Mouse (Mus musculus): Measurements from ENCODE around the gene Nanos2. TPM values are rescaled to one million over a fixed set of nuclear protein-coding genes. Genes with fewer than 3 reads are reported as not detected.

Nanos2 gene
- not detected in 2 replicates for polyA plus RNA-seq (2015; fragmentation: Nextera tagmentation; extraction: Ambion mirVana)

DNA sequence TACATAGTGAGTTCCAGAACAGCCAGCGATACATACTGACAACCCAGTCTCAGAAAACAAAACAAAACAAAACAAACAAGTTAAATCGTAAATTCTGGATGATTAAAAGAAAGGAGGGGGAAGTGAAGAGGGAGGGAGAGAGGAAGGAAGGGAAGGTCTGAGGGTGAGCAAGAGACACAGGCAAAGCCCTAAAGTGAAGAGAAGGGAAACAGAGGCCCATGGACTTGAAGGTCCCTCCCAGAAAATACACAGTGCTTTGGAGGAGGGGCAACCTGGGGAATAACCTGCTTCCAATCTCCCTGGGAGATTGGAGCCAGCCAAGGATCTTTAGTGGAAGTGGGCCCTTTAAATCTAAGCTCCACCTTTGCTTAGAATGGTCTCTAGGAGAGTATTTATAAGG is at the start of gene Nanos2:
Gene Nanos2, plus strand, starts transcription at position 301 of the 400 bp plus-strand sequence.
- no peak within 1 kb of the TSS for H3K9ac ChIP-seq
- no peaks in the 10 kb centered on the region for H3K36me3 ChIP-seq
- no peak for ATAC-seq (ENCODE audit: low FRiP score, low read depth)
- WGBS = 56% methylated on average over 2 of the region's 2 CpGs
- H3K27me3 ChIP-seq = peaks cover 18% of the 10 kb centered on the region
- no peak within 1 kb of the TSS for H3K4me2 ChIP-seq (replicated peaks)
- H3K27ac ChIP-seq = no peak within 1 kb of the TSS
- H3K4me1 ChIP-seq = peaks cover 11% of the 10 kb centered on the region
- H3K4me3 ChIP-seq = no peak within 1 kb of the TSS
- no peaks in the 10 kb centered on the region for H3K9me3 ChIP-seq

- no peaks in the 10 kb centered on the region for H3K9me3 ChIP-seq
- no peak overlapping the region for H3K4me3 ChIP-seq
- no peak overlapping the region for H3K27ac ChIP-seq
- no peak overlapping the region for H3K4me2 ChIP-seq (replicated peaks)
- H3K9ac ChIP-seq = no peak overlapping the region
- H3K27me3 ChIP-seq = peaks cover 6% of the 10 kb centered on the region; the same call in 1 of the 2 replicates
- WGBS = 38% methylated on average over 1 of the region's 1 CpGs
- no peaks in the 10 kb centered on the region for H3K36me3 ChIP-seq
- no peaks in the 10 kb centered on the region for H3K4me1 ChIP-seq
- ATAC-seq (ENCODE audit: low FRiP score, low read depth) = no peak
Measured at GRCm38 (mm10) chr7:18942376-18942775, 44.8 kb upstream of the Nanos2 start.

DNA sequence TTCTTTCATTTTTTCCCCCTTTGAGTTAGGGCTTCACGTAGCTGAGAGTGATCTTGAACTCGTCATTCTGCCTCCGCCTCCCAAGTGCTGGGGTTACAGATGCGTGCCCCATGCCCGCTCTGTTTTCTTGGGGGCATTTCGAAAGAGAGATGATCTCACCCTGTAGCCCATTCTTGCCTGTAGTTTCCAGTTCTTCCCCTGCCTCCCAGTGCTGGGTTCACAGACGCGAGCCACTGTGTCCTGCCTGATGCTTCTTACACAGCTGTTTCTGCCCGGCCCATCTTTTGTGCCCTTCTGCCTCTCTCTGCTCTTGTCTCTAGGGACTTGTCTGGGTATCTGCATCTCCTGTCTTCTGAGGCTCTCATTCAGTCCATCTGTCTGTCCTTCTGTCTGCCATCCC is 44.4 kb upstream of the Nanos2 start:
- 50% methylated on average over 9 of the region's 9 CpGs for WGBS
- H3K4me1 ChIP-seq = no peaks in the 10 kb centered on the region
- no peak overlapping the region for H3K4me3 ChIP-seq
- H3K27me3 ChIP-seq = peaks cover 6% of the 10 kb centered on the region; the same call in 1 of the 2 replicates
- no peak overlapping the region for H3K27ac ChIP-seq
- H3K9ac ChIP-seq = no peak overlapping the region
- H3K36me3 ChIP-seq = no peaks in the 10 kb centered on the region
- no peak for ATAC-seq (ENCODE audit: low FRiP score, low read depth)
- H3K4me2 ChIP-seq (replicated peaks) = no peak overlapping the region
- no peaks in the 10 kb centered on the region for H3K9me3 ChIP-seq

GRCm38 (mm10) chr7:18948151-18948550 is 39.0 kb upstream of the Nanos2 start:
- Histone ChIP-seq H3K4me2 (replicated peaks) (no peak overlapping the region), H3K9me3 (no peaks in the 10 kb centered on the region), H3K36me3 (no peaks in the 10 kb centered on the region), H3K9ac (no peak overlapping the region), H3K27ac (no peak overlapping the region), H3K4me3 (no peak overlapping the region), H3K27me3 (peaks cover 39% of the 10 kb centered on the region), H3K4me1 (no peaks in the 10 kb centered on the region)
- WGBS = 70% methylated on average over 6 of the region's 6 CpGs
- ATAC-seq (ENCODE audit: low FRiP score, low read depth) = no peak

DNA sequence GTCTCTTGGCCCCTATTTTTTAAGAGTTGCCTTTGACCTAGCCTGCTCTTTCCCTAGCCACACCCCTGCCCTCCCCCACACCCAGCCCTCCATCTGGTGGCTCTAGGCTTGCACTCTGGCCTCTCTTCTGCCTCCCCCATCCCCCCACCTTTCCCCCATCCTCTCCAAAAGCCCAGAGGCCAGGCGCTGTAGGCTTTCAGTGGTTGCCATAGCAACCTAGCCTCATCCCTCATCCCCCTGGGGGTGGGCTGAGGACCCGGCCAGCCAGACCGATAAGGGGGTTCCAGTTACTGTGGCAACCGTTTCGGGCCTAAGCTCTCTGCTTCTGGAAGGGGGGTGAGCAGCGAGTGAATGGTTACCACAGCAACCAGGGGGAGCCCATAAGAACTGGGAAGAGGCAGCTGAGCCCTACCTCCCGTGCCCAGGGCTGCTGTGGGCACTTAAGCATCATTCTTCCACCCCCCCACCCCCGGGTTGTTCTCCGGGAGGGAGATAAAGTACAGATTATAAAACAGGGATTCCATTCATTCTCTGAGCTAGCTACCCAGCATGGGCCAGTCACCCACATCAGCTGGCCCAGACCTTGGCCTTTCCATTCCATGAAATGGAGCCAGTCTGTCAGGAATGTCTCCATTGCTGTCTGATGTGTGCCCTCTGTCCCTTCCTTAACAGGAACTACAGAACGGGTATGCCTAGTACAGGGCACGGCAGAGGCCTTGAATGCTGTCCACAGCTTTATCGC is 37.2 kb upstream of the Nanos2 start:
- Histone ChIP-seq H3K36me3 (no peaks in the 10 kb centered on the region), H3K4me3 (no peak overlapping the region), H3K4me1 (no peaks in the 10 kb centered on the region), H3K27ac (no peak overlapping the region), H3K27me3 (peaks cover 55% of the 10 kb centered on the region), H3K9ac (no peak overlapping the region), H3K4me2 (replicated peaks) (no peak overlapping the region), H3K9me3 (no peaks in the 10 kb centered on the region)
- WGBS = 44% methylated on average over 12 of the region's 12 CpGs
- no peak for ATAC-seq (ENCODE audit: low FRiP score, low read depth)

- Histone ChIP-seq H3K27me3 (peaks cover 62% of the 10 kb centered on the region), H3K4me2 (replicated peaks) (no peak overlapping the region), H3K9ac (no peak overlapping the region), H3K4me1 (no peaks in the 10 kb centered on the region), H3K27ac (no peak overlapping the region), H3K9me3 (no peaks in the 10 kb centered on the region), H3K4me3 (no peak overlapping the region), H3K36me3 (no peaks in the 10 kb centered on the region)
- ATAC-seq (ENCODE audit: low FRiP score, low read depth) = no peak
- WGBS = 22% methylated on average over 18 of the region's 18 CpGs
Measured at GRCm38 (mm10) chr7:18950523-18951315, 36.5 kb upstream of the Nanos2 start.

- Histone ChIP-seq H3K27ac (no peak overlapping the region), H3K4me2 (replicated peaks) (no peak overlapping the region), H3K27me3 (peaks cover 69% of the 10 kb centered on the region), H3K36me3 (no peaks in the 10 kb centered on the region), H3K4me1 (no peaks in the 10 kb centered on the region), H3K9ac (no peak overlapping the region), H3K9me3 (no peaks in the 10 kb centered on the region), H3K4me3 (no peak overlapping the region)
- 15% methylated on average over 15 of the region's 15 CpGs for WGBS
- no peak for ATAC-seq (ENCODE audit: low FRiP score, low read depth)
Measured at GRCm38 (mm10) chr7:18951397-18951796, 35.8 kb upstream of the Nanos2 start.

- H3K36me3 ChIP-seq = no peaks in the 10 kb centered on the region
- H3K9me3 ChIP-seq = no peaks in the 10 kb centered on the region
- H3K27ac ChIP-seq = no peak overlapping the region
- H3K9ac ChIP-seq = peak overlapping the region; percentile 63
- H3K4me1 ChIP-seq = peaks cover 16% of the 10 kb centered on the region
- ATAC-seq (ENCODE audit: low FRiP score, low read depth) = peak; percentile 72
- peak overlapping the region; percentile 94 for H3K4me2 ChIP-seq (replicated peaks)
- peaks cover 94% of the 10 kb centered on the region for H3K27me3 ChIP-seq
- WGBS = under 1% methylated on average over 102 of the region's 107 CpGs
- peak overlapping the region; percentile 65 for H3K4me3 ChIP-seq
Measured at GRCm38 (mm10) chr7:18957569-18958383, 29.4 kb upstream of the Nanos2 start.

DNA sequence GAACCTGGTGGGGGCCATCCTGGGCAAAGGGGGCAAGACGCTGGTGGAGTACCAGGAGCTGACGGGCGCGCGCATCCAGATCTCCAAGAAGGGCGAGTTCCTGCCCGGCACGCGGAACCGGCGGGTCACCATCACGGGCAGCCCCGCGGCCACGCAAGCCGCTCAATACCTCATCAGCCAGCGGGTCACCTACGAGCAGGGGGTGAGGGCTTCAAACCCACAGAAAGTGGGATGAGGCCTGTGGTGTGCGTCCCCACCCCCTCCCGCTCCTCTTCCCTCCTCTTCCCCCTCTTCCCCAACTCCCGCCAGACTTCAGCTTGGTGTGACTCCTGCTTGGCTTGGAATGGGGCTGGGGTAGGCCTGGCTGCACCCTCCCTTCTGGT is 28.8 kb upstream of the Nanos2 start:
- peak overlapping the region; percentile 63 for H3K9ac ChIP-seq
- no peak; the same call in 1 of the 2 replicates for ATAC-seq (ENCODE audit: low FRiP score, low read depth)
- H3K9me3 ChIP-seq = no peaks in the 10 kb centered on the region
- H3K4me2 ChIP-seq (replicated peaks) = peak overlapping the region; percentile 94
- H3K4me1 ChIP-seq = peaks cover 20% of the 10 kb centered on the region
- peaks cover 98% of the 10 kb centered on the region for H3K27me3 ChIP-seq
- no peak overlapping the region for H3K27ac ChIP-seq
- peak overlapping the region; percentile 65 for H3K4me3 ChIP-seq
- WGBS = under 1% methylated on average over 21 of the region's 21 CpGs
- no peaks in the 10 kb centered on the region for H3K36me3 ChIP-seq

- peaks cover 100% of the 10 kb centered on the region for H3K27me3 ChIP-seq
- WGBS = 57% methylated on average over 8 of the region's 8 CpGs
- H3K9me3 ChIP-seq = no peaks in the 10 kb centered on the region
- peaks cover 21% of the 10 kb centered on the region for H3K4me1 ChIP-seq
- H3K4me3 ChIP-seq = no peak overlapping the region
- H3K27ac ChIP-seq = no peak overlapping the region
- no peak overlapping the region for H3K9ac ChIP-seq
- no peak for ATAC-seq (ENCODE audit: low FRiP score, low read depth)
- H3K36me3 ChIP-seq = no peaks in the 10 kb centered on the region
- no peak overlapping the region for H3K4me2 ChIP-seq (replicated peaks)
Measured at GRCm38 (mm10) chr7:18959446-18959845, 27.8 kb upstream of the Nanos2 start.

- ATAC-seq (ENCODE audit: low FRiP score, low read depth) = no peak
- H3K27ac ChIP-seq = no peak overlapping the region
- H3K9me3 ChIP-seq = no peaks in the 10 kb centered on the region
- under 1% methylated on average over 17 of the region's 17 CpGs for WGBS
- peak overlapping the region; percentile 14; the same call in 1 of the 2 replicates for H3K4me3 ChIP-seq
- peaks cover 19% of the 10 kb centered on the region for H3K4me1 ChIP-seq
- no peak overlapping the region for H3K9ac ChIP-seq
- H3K4me2 ChIP-seq (replicated peaks) = peak overlapping the region; percentile 28
- H3K27me3 ChIP-seq = peaks cover 100% of the 10 kb centered on the region
- H3K36me3 ChIP-seq = no peaks in the 10 kb centered on the region
Measured at GRCm38 (mm10) chr7:18962171-18962792, 24.9 kb upstream of the Nanos2 start.

Measured in limb, embryonic 13.5 days (tissue).